16 mouse cellular contexts compared by ENCODE assay signal in the genomic region with DNA sequence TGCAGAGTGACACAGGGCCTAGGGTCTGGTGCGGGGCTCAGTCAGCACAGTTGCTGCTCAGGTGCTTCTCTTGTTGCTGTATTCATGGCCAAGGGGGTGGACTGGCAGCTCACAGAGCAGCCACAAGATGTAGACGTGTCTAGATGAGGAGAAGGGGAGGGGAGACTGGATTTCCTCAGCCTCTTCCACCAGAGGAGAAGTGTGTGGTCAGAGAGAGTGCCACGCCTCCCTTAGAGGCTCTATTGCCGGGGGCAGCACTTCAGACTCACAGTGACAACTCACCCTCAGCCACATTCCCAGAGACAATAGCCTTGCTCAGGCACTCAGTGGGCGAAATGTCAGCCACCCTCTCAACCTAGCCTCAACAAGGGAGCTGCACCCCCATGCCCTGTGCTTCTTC. TPM values are rescaled to one million over a fixed set of nuclear protein-coding genes. Genes with fewer than 3 reads are reported as not detected.
"Had no signal": no experiment of that assay in that cellular context is flagged by ENCODE, and none has a peak within 500 bp of the region (broad histone marks: within the 10 kb centered on the region; RNA-seq: fewer than 3 reads in every experiment).

No protein-coding gene starts in this region.

- H3K4me1 ChIP-seq: midbrain, embryonic 15.5 days had no signal

- H3K27ac ChIP-seq: layer of hippocampus, adult 2 months; liver, embryonic 14.5 days; midbrain, embryonic 15.5 days; stomach, postnatal 0 days had no signal

- DNase-seq: kidney, adult 18-20 months; left cerebral cortex, postnatal 4 days; right cerebral cortex, postnatal 14 days had no signal

- H3K9me3 ChIP-seq: limb, embryonic 13.5 days; midbrain, embryonic 15.5 days had no signal

- H3K4me3 ChIP-seq: layer of hippocampus, adult 2 months; limb, embryonic 13.5 days; midbrain, embryonic 15.5 days had no signal

- H3K27me3 ChIP-seq: limb, embryonic 13.5 days; midbrain, embryonic 15.5 days had no signal

- H3K4me2 ChIP-seq: limb, embryonic 13.5 days; midbrain, embryonic 11.5 days; midbrain, embryonic 15.5 days had no signal

- H3K9ac ChIP-seq: limb, embryonic 13.5 days; liver, embryonic 14.5 days; midbrain, embryonic 15.5 days had no signal

RNA-seq across cellular contexts. Expression of a gene that starts 11.8 kb away (rescaled TPM):
- total RNA-seq: layer of hippocampus, adult 2 months; left cerebral cortex, adult 18-20 months; left cerebral cortex, postnatal 4 days; liver, adult 2 months; monocyte, adult 5-6 weeks had no signal
- polyA plus RNA-seq: kidney, embryonic 14.5 days; limb, embryonic 13.5 days; liver, adult 2 months; liver, embryonic 14.5 days; neural tube, embryonic 14.5 days; small intestine, adult 2 months; stomach, postnatal 0 days had no signal

RNA-seq across cellular contexts. Expression of a gene that starts 49.1 kb away (rescaled TPM):
- total RNA-seq: layer of hippocampus, adult 2 months; left cerebral cortex, adult 18-20 months; left cerebral cortex, postnatal 10 days had no signal
